In genomic region chr2:19714025-19714424, GRCm38 (mm10) we compare ENCODE assay signal across 23 mouse cellular contexts. TPM values are rescaled to one million over a fixed set of nuclear protein-coding genes. Genes with fewer than 3 reads are reported as not detected.
DNase-seq lines count a peak whose midpoint lies in the region; ATAC-seq lines count a peak whose summit lies in the region.
"Had no signal": no experiment of that assay in that cellular context is flagged by ENCODE, and none has a peak within 500 bp of the region (broad histone marks: within the 10 kb centered on the region; RNA-seq: fewer than 3 reads in every experiment).

No protein-coding gene starts in this region.

- H3K9me3 ChIP-seq in limb, embryonic 10.5 days (replicated peaks): no peaks in the 10 kb centered on the region
- no peaks in the 10 kb centered on the region for H3K9me3 ChIP-seq in liver, embryonic 15.5 days (replicated peaks)
- no peaks in the 10 kb centered on the region for H3K9me3 ChIP-seq in hindbrain, embryonic 10.5 days
- H3K9me3 ChIP-seq: embryonic facial prominence, embryonic 10.5 days; intestine, embryonic 15.5 days; limb, embryonic 12.5 days; midbrain, embryonic 13.5 days had no signal

- peak; percentile 1 for DNase-seq in thymus, postnatal 14 days
- DNase-seq in thymus, postnatal 36 days: no peak
- DNase-seq in limb, embryonic 10.5 days (ENCODE audit: low spot score): peak; percentile 1
- no peak for DNase-seq in spleen, postnatal 14 days (ENCODE audit: low spot score in 2 of 2)
- no peak for DNase-seq in hindbrain, embryonic 10.5 days (ENCODE audit: low spot score)
- DNase-seq in adrenal gland, adult 8-10 months: no peak
- DNase-seq: adrenal gland, postnatal 25 days; cerebellum, adult 9-10 months; forebrain, postnatal 0 days; gastrocnemius, postnatal 14 days; heart, adult 2 months; heart, postnatal 36 days; kidney, postnatal 25 days; lung, adult 2 months; lung, postnatal 14 days; thymus, postnatal 4 days had no signal

- H3K36me3 ChIP-seq in limb, embryonic 10.5 days: no peaks in the 10 kb centered on the region
- H3K36me3 ChIP-seq in liver, embryonic 15.5 days (replicated peaks): no peaks in the 10 kb centered on the region
- no peaks in the 10 kb centered on the region for H3K36me3 ChIP-seq in hindbrain, embryonic 10.5 days
- H3K36me3 ChIP-seq: embryonic facial prominence, embryonic 10.5 days; intestine, embryonic 15.5 days; limb, embryonic 12.5 days; midbrain, embryonic 13.5 days had no signal

- H3K27me3 ChIP-seq in limb, embryonic 10.5 days (ENCODE audit: low read depth, poor library complexity, severe bottlenecking): no peaks in the 10 kb centered on the region
- no peaks in the 10 kb centered on the region for H3K27me3 ChIP-seq in liver, embryonic 15.5 days
- H3K27me3 ChIP-seq in hindbrain, embryonic 10.5 days (ENCODE audit: insufficient read depth, poor library complexity, severe bottlenecking): no peaks in the 10 kb centered on the region
- H3K27me3 ChIP-seq: intestine, embryonic 15.5 days; limb, embryonic 12.5 days; midbrain, embryonic 13.5 days had no signal

- ATAC-seq in liver, embryonic 15.5 days (ENCODE audit: insufficient read depth): peak; percentile 80
- ATAC-seq: forebrain, postnatal 0 days; hindbrain, embryonic 16.5 days; intestine, embryonic 15.5 days; midbrain, embryonic 13.5 days had no signal

- WGBS in limb, embryonic 10.5 days: 72% methylated on average over 3 of the region's 3 CpGs
- WGBS in liver, embryonic 15.5 days (ENCODE audit: insufficient replicate concordance): 20% methylated on average over 3 of the region's 3 CpGs
- WGBS in hindbrain, embryonic 10.5 days: 65% methylated on average over 3 of the region's 3 CpGs

- no peak overlapping the region for H3K27ac ChIP-seq in limb, embryonic 10.5 days
- no peak overlapping the region for H3K27ac ChIP-seq in liver, embryonic 15.5 days (replicated peaks)
- no peak overlapping the region for H3K27ac ChIP-seq in hindbrain, embryonic 10.5 days
- H3K27ac ChIP-seq: embryonic facial prominence, embryonic 10.5 days; heart, adult 2 months; intestine, embryonic 15.5 days; layer of hippocampus, adult 2 months; limb, embryonic 12.5 days; midbrain, embryonic 13.5 days had no signal

- 0 out of 2 replicates have a peak, but pooled peaks cover 5% of the 10 kb centered on the region for H3K4me1 ChIP-seq in limb, embryonic 10.5 days
- peaks cover 15% of the 10 kb centered on the region for H3K4me1 ChIP-seq in liver, embryonic 15.5 days (replicated peaks)
- no peaks in the 10 kb centered on the region for H3K4me1 ChIP-seq in hindbrain, embryonic 10.5 days (replicated peaks)
- H3K4me1 ChIP-seq: embryonic facial prominence, embryonic 10.5 days; intestine, embryonic 15.5 days; limb, embryonic 12.5 days; midbrain, embryonic 13.5 days had no signal

- no peak overlapping the region for H3K9ac ChIP-seq in liver, embryonic 15.5 days
- H3K9ac ChIP-seq: forebrain, postnatal 0 days; intestine, embryonic 15.5 days; limb, embryonic 12.5 days; midbrain, embryonic 13.5 days had no signal

- H3K4me2 ChIP-seq in liver, embryonic 15.5 days: no peak overlapping the region
- H3K4me2 ChIP-seq: intestine, embryonic 15.5 days; limb, embryonic 12.5 days; midbrain, embryonic 13.5 days had no signal

- H3K4me3 ChIP-seq in limb, embryonic 10.5 days: no peak overlapping the region
- no peak overlapping the region for H3K4me3 ChIP-seq in liver, embryonic 15.5 days (replicated peaks)
- no peak overlapping the region for H3K4me3 ChIP-seq in hindbrain, embryonic 10.5 days
- H3K4me3 ChIP-seq: embryonic facial prominence, embryonic 10.5 days; heart, adult 2 months; intestine, embryonic 15.5 days; layer of hippocampus, adult 2 months; limb, embryonic 12.5 days; midbrain, embryonic 13.5 days had no signal

RNA-seq across cellular contexts. Expression of gene Otud1, which starts 56.5 kb away (rescaled TPM):
- polyA plus RNA-seq in limb, embryonic 10.5 days (2016; fragmentation: Nextera tagmentation; extraction: Ambion mirVana): 0.39 and 0.41 TPM in 2 replicates
- polyA plus RNA-seq in liver, embryonic 15.5 days (2015; fragmentation: Nextera tagmentation; extraction: Ambion mirVana): 0.60 and 0.73 TPM in 2 replicates
- 0.36 and 0.90 TPM in 2 replicates for polyA plus RNA-seq in hindbrain, embryonic 10.5 days (2016; fragmentation: Nextera tagmentation; extraction: Ambion mirVana)
- 10 to 100 TPM in 1 of 4 experiments, 1 to 10 TPM in 3; 7.1 to 10.7 (median 8.1) TPM for total RNA-seq in adrenal gland, adult 8-10 months (2022)

Comparison
In these comparisons a context has a peak if more than half of its experiments do, and no peak if none do; other contexts are left out.
1. DNase-seq: peak in thymus, postnatal 14 days (single experiment) and limb, embryonic 10.5 days (single experiment); none in thymus, postnatal 36 days (0 of 2), spleen, postnatal 14 days (0 of 2), hindbrain, embryonic 10.5 days (single experiment) and adrenal gland, adult 8-10 months (single experiment).